Mouse (Mus musculus) liver, embryonic 14.5 days (tissue): ENCODE data around the gene Cela1. TPM values are rescaled to one million over a fixed set of nuclear protein-coding genes. Genes with fewer than 3 reads are reported as not detected.

ENCODE experiments used
- ATAC-seq: fragments of 200-750 bp; cut with Nextera tagmentation; 2 replicates; pipeline ENCODE4 v1.8.0; 2017; ENCODE audit warnings: moderate number of reproducible peaks, mild to moderate bottlenecking, moderate library complexity; ENCODE audit not compliant: insufficient read depth
- DNase-seq, 3 experiments: peaks; one replicate each; pipeline ENCODE4 v3.0.0-alpha.2; 2012 to 2013; ENCODE audit warnings: low read depth in 3 of 3, low spot score in 3 of 3
- H3K27ac ChIP-seq: fragments of 300-500 bp; sonication (generic); 2 replicates; pipeline ENCODE4 v1.5.1; 2014; ENCODE audit warnings: moderate library complexity, mild to moderate bottlenecking, control low read depth, inconsistent platforms
- H3K27me3 ChIP-seq: fragments of 300-500 bp; sonication (generic); 2 replicates; pipeline ENCODE4 v1.6.1; 2014; ENCODE audit warnings: mild to moderate bottlenecking, low read length, moderate library complexity; ENCODE audit not compliant: control insufficient read depth, insufficient read depth
- H3K36me3 ChIP-seq: fragments of 300-500 bp; sonication (generic); replicated peaks from 2 replicates; pipeline ENCODE4 v1.6.1; 2014; ENCODE audit warnings: low read depth; ENCODE audit not compliant: control insufficient read depth, insufficient read depth
- H3K4me1 ChIP-seq, 2 experiments: fragments of 200-500 bp in 1 of 2; fragments of 300-500 bp in 1 of 2; sonication (generic) in 1 of 2; replicated peaks; 2 replicates each; pipeline ENCODE4 v1.6.1; 2012 to 2014; ENCODE audit warnings: antibody characterized with exemption in 1 of 2, inconsistent platforms in 1 of 2, low read length in 1 of 2; ENCODE audit not compliant: control insufficient read depth in 2 of 2, insufficient read depth in 2 of 2
- H3K4me2 ChIP-seq: fragments of 300-500 bp; sonication (generic); 2 replicates; pipeline ENCODE4 v1.6.1; 2014; ENCODE audit warnings: low read depth, mild to moderate bottlenecking, control low read depth, moderate library complexity
- H3K4me3 ChIP-seq, 2 experiments: fragments of 200-500 bp in 1 of 2; fragments of 300-500 bp in 1 of 2; sonication (generic) in 1 of 2; 2 replicates each; pipeline ENCODE4 v1.5.1; 2012 to 2014; ENCODE audit warnings: low read depth in 2 of 2, low read length in 2 of 2, mild to moderate bottlenecking in 2 of 2, control low read depth in 1 of 2, inconsistent platforms in 1 of 2, moderate library complexity in 1 of 2; ENCODE audit not compliant: insufficient read depth in 1 of 2
- H3K9ac ChIP-seq: fragments of 300-500 bp; sonication (generic); replicated peaks from 2 replicates; pipeline ENCODE4 v1.6.1; 2014; ENCODE audit warnings: mild to moderate bottlenecking, control low read depth, moderate library complexity
- H3K9me3 ChIP-seq: fragments of 300-500 bp; sonication (generic); 2 replicates; pipeline ENCODE4 v1.6.1; 2016; ENCODE audit warnings: low read length, mixed read lengths; ENCODE audit not compliant: control insufficient read depth
- CTCF ChIP-seq: IDR thresholded peaks from 2 replicates; pipeline ENCODE4 v1.5.1; 2016; ENCODE audit warnings: antibody characterized with exemption, low read depth, control low read depth
- EP300 ChIP-seq: IDR thresholded peaks from 2 replicates; pipeline ENCODE4 v1.6.1; 2016; ENCODE audit warnings: antibody characterized with exemption, low read depth
- WGBS: fragments of 180-500 bp; shearing (Covaris S2); extraction: QIAGEN DNeasy Blood & Tissue Kit; methylation state at CpG from one replicate; pipeline ENCODE4 v1.1.7; 2014; ENCODE audit not compliant: insufficient replicate concordance; 5-methylcytosine and 5-hydroxymethylcytosine counted together
- polyA plus RNA-seq, 2 experiments: library from polyadenylated mRNA; depleted of rRNA in 1 of 2; stranded (reverse) in 1 of 2; unstranded in 1 of 2; fragments of >200 nt; fragmentation: Nextera tagmentation in 1 of 2; extraction: Ambion mirVana in 1 of 2; gene quantifications; 2 replicates each; pipeline versions ENCODE4 v1.2.1 to v1.2.3; 2012 to 2014

Cela1 gene
- polyA plus RNA-seq, 2 experiments, result 8.1 to 13.8 TPM

GRCm38 (mm10) chr15:100729281-100729985 is 41.7 kb upstream of the Cela1 start, which contains the start of gene Galnt6:
Gene Galnt6, minus strand, starts transcription at chr15:100729376.
- Histone ChIP-seq H3K4me1 (peaks cover 0 to 10% of the 10 kb centered on the region in 2 experiments; a peak in 3 of 4 replicates), H3K27ac (no peak within 1 kb of the TSS), H3K36me3 (no peaks in the 10 kb centered on the region), H3K4me2 (peak within 1 kb of the TSS; percentile 61), H3K4me3 (peak within 1 kb of the TSS; percentile 13 to 46; a peak in 3 of 4 replicates), H3K9me3 (no peaks in the 10 kb centered on the region), H3K9ac (no peak within 1 kb of the TSS), H3K27me3 (peaks cover 36% of the 10 kb centered on the region)
- 8% methylated on average over 50 of the region's 57 CpGs for WGBS
- TF ChIP-seq CTCF, result no peak
- no peak for DNase-seq
- peak; percentile 41; the same call in 1 of the 2 replicates for ATAC-seq

GRCm38 (mm10) chr15:100728586-100728985 is 40.9 kb upstream of the Cela1 start:
- ATAC-seq (no peak), DNase-seq (no peak)
- Histone ChIP-seq H3K27ac (no peak overlapping the region), H3K4me2 (peak overlapping the region; percentile 61), H3K4me1 (peaks cover 0 to 8% of the 10 kb centered on the region in 2 experiments; a peak in 3 of 4 replicates), H3K9ac (no peak overlapping the region), H3K27me3 (peaks cover 36% of the 10 kb centered on the region), H3K9me3 (no peaks in the 10 kb centered on the region), H3K36me3 (no peaks in the 10 kb centered on the region), H3K4me3 (peak overlapping the region; percentile 13 to 46; a peak in 3 of 4 replicates)
- TF ChIP-seq CTCF (no peak), EP300 (no peak)
- WGBS, result 24% methylated on average over 9 of the region's 9 CpGs

- H3K36me3 ChIP-seq, result no peaks in the 10 kb centered on the region
- H3K9me3 ChIP-seq, result no peaks in the 10 kb centered on the region
- H3K4me3 ChIP-seq, result no peak overlapping the region
- ATAC-seq (no peak), DNase-seq (no peak)
- H3K27me3 ChIP-seq, result peaks cover 36% of the 10 kb centered on the region
- TF ChIP-seq CTCF (no peak), EP300 (no peak)
- WGBS, result 65% methylated on average over 11 of the region's 11 CpGs
- H3K9ac ChIP-seq, result no peak overlapping the region
- H3K4me1 ChIP-seq, result peaks cover 0 to 8% of the 10 kb centered on the region in 2 experiments; a peak in 3 of 4 replicates
- no peak overlapping the region for H3K27ac ChIP-seq
- H3K4me2 ChIP-seq, result no peak overlapping the region
These were observed 40.1 kb upstream of the Cela1 start for GRCm38 (mm10) chr15:100727834-100728233.

GRCm38 (mm10) chr15:100726721-100727120 is 39.0 kb upstream of the Cela1 start:
- Histone ChIP-seq H3K4me1 (peaks cover 0 to 8% of the 10 kb centered on the region in 2 experiments; a peak in 3 of 4 replicates), H3K27me3 (peaks cover 36% of the 10 kb centered on the region)
- TF ChIP-seq CTCF (no peak), EP300 (no peak)

GRCm38 (mm10) chr15:100723505-100723904 is 35.8 kb upstream of the Cela1 start:
- ATAC-seq, result no peak
- TF ChIP-seq EP300 (no peak), CTCF (no peak)
- Histone ChIP-seq H3K4me3 (no peak overlapping the region), H3K27ac (no peak overlapping the region), H3K4me1 (no peaks in the 10 kb centered on the region), H3K9me3 (no peaks in the 10 kb centered on the region), H3K27me3 (peaks cover 12% of the 10 kb centered on the region), H3K9ac (no peak overlapping the region), H3K4me2 (no peak overlapping the region), H3K36me3 (no peaks in the 10 kb centered on the region)
- DNase-seq, result no peak
- 51% methylated on average over 14 of the region's 14 CpGs for WGBS

More at GRCm38 (mm10) chr15:100726721-100727120, 39.0 kb upstream of the Cela1 start:
- Histone ChIP-seq H3K4me2 (no peak overlapping the region), H3K9ac (no peak overlapping the region), H3K36me3 (no peaks in the 10 kb centered on the region), H3K4me3 (no peak overlapping the region), H3K27ac (no peak overlapping the region), H3K9me3 (no peaks in the 10 kb centered on the region)
- WGBS, result 70% methylated on average over 11 of the region's 11 CpGs
- ATAC-seq (no peak), DNase-seq (no peak)
